Mouse (Mus musculus) embryonic facial prominence, embryonic 12.5 days (tissue): Measurements from ENCODE around the gene Maml2. TPM values are rescaled to one million over a fixed set of nuclear protein-coding genes. Genes with fewer than 3 reads are reported as not detected.
A peak's percentile ranks its signal among the peaks of the same experiment; 100 is the strongest.

Source experiments
- ATAC-seq: fragments of 200-750 bp; cut with Nextera tagmentation; 2 replicates; pipeline ENCODE4 v1.8.0; 2017; ENCODE audit not compliant: insufficient number of reproducible peaks, insufficient read depth, low FRiP score, low TSS enrichment
- H3K27ac ChIP-seq: fragments of 300-500 bp; sonication (generic); 2 replicates; pipeline ENCODE4 v1.5.1; 2016; ENCODE audit warnings: mild to moderate bottlenecking
- H3K27me3 ChIP-seq: fragments of 300-500 bp; sonication (generic); 2 replicates; pipeline ENCODE4 v1.6.1; 2016; ENCODE audit warnings: mild to moderate bottlenecking, moderate library complexity
- H3K36me3 ChIP-seq: fragments of 300-500 bp; sonication (generic); 2 replicates; pipeline ENCODE4 v1.6.1; 2016; ENCODE audit warnings: mild to moderate bottlenecking
- H3K4me1 ChIP-seq: fragments of 300-500 bp; sonication (generic); 2 replicates; pipeline ENCODE4 v1.6.1; 2016
- H3K4me2 ChIP-seq: fragments of 300-500 bp; sonication (generic); replicated peaks from 2 replicates; pipeline ENCODE4 v1.6.1; 2016; ENCODE audit warnings: mild to moderate bottlenecking, moderate library complexity
- H3K4me3 ChIP-seq: fragments of 300-500 bp; sonication (generic); 2 replicates; pipeline ENCODE4 v1.5.1; 2016; ENCODE audit warnings: mild to moderate bottlenecking
- H3K9ac ChIP-seq: fragments of 300-500 bp; sonication (generic); 2 replicates; pipeline ENCODE4 v1.6.1; 2016; ENCODE audit warnings: mild to moderate bottlenecking, moderate library complexity
- H3K9me3 ChIP-seq: fragments of 300-500 bp; sonication (generic); 2 replicates; pipeline ENCODE4 v1.6.1; 2016; ENCODE audit warnings: mild to moderate bottlenecking, moderate library complexity
- WGBS: fragments of 180-500 bp; shearing (Covaris S2); methylation state at CpG from one replicate; pipeline ENCODE4 v1.1.7; 2016; 5-methylcytosine and 5-hydroxymethylcytosine counted together
- polyA plus RNA-seq: library from polyadenylated mRNA; unstranded; fragments of >200 nt; fragmentation: Nextera tagmentation; extraction: Ambion mirVana; gene quantifications from 2 replicates; pipeline ENCODE4 v1.2.1, GENCODE M21; 2016

Gene Maml2
- polyA plus RNA-seq, 1 experiment from 2014 or later, result 13.6 TPM

DNA sequence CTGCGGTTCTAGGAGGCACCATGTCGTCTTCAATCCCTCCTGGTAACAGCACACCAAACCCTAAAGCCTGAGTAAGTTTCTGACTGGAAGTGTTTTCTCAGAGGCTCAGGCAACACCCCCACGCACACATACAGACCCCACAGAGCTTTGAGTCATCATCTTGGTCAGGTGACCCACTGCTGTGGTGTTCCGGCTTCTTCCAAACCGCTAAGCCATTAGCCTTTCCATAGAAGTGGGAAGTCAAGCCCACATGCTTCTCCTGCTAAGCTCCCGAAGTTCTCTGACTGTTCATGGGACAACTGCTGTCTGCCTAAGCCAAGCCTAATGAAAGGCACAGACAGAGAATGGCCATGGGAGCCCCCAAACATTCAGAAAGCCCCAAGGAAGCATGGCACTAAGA, 1.4 kb downstream of the Maml2 start:
- Histone ChIP-seq H3K36me3 (no peaks in the 10 kb centered on the region), H3K27me3 (no peaks in the 10 kb centered on the region), H3K4me2 (peak overlapping the region; percentile 86), H3K4me3 (0 out of 2 replicates have a peak overlapping the region, but pooled peaks have one; percentile 13), H3K9ac (no peak overlapping the region), H3K9me3 (no peaks in the 10 kb centered on the region), H3K27ac (no peak overlapping the region), H3K4me1 (peaks cover 48% of the 10 kb centered on the region)
- ATAC-seq, result no peak
- 80% methylated on average over 6 of the region's 6 CpGs for WGBS

- no peak overlapping the region for H3K9ac ChIP-seq
- H3K9me3 ChIP-seq, result no peaks in the 10 kb centered on the region
- WGBS, result 42% methylated on average over 3 of the region's 3 CpGs
- no peaks in the 10 kb centered on the region for H3K27me3 ChIP-seq
- no peak overlapping the region for H3K27ac ChIP-seq
- no peak for ATAC-seq
- peaks cover 48% of the 10 kb centered on the region for H3K4me1 ChIP-seq
- H3K36me3 ChIP-seq, result no peaks in the 10 kb centered on the region
- 0 out of 2 replicates have a peak overlapping the region, but pooled peaks have one; percentile 13 for H3K4me3 ChIP-seq
- H3K4me2 ChIP-seq, result peak overlapping the region; percentile 86
These were observed 2.3 kb downstream of the Maml2 start for GRCm38 (mm10) chr9:13300041-13300441.

- Histone ChIP-seq H3K36me3 (no peaks in the 10 kb centered on the region), H3K27ac (no peak overlapping the region), H3K4me1 (peaks cover 47% of the 10 kb centered on the region), H3K9ac (no peak overlapping the region), H3K4me3 (no peak overlapping the region), H3K9me3 (no peaks in the 10 kb centered on the region), H3K4me2 (peak overlapping the region; percentile 86), H3K27me3 (no peaks in the 10 kb centered on the region)
- WGBS, result 79% methylated on average over 9 of the region's 9 CpGs
- no peak for ATAC-seq
These were observed 3.4 kb downstream of the Maml2 start for GRCm38 (mm10) chr9:13300891-13301782.

- ATAC-seq, result no peak
- Histone ChIP-seq H3K4me1 (peaks cover 52% of the 10 kb centered on the region), H3K4me3 (no peak overlapping the region), H3K27me3 (no peaks in the 10 kb centered on the region), H3K27ac (no peak overlapping the region), H3K9me3 (no peaks in the 10 kb centered on the region), H3K9ac (no peak overlapping the region), H3K36me3 (no peaks in the 10 kb centered on the region), H3K4me2 (no peak overlapping the region)
- 62% methylated on average over 6 of the region's 6 CpGs for WGBS
These were observed 4.5 kb downstream of the Maml2 start for GRCm38 (mm10) chr9:13302183-13302825.

DNA sequence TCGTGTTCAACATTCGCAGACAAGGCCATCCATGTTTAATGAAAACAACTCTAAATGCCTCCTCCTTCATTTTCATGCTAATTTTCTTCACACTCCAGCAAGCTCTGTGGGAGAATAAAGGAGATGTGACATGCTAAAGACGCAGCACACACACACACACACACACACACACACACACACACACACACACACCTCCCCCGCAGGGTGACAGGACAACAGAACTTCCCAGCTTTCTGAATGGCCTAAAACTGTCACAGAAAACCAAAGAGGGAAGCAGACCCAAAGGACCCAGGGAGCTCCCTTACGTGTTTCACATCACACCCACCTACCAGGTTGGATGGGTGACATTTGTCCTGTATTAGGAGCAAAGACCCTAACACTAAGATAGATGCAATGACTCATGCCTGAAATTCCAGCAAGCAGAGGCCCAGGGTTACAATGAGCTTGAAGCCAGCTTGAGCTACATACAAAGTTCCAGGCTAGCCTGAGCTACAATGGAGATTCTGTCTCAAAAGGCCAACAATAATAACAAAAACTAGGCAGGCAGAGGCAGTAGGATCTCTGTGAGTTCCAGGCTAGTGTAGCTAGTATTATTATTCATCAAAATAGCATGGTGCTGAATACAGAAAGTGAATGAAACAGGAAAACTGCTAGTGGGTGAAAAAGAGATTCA, 5.5 kb downstream of the Maml2 start:
- WGBS, result 70% methylated on average over 5 of the region's 5 CpGs
- H3K4me2 ChIP-seq, result no peak overlapping the region
- H3K4me3 ChIP-seq, result no peak overlapping the region
- H3K27me3 ChIP-seq, result no peaks in the 10 kb centered on the region
- ATAC-seq, result no peak
- H3K27ac ChIP-seq, result no peak overlapping the region
- no peaks in the 10 kb centered on the region for H3K36me3 ChIP-seq
- peaks cover 58% of the 10 kb centered on the region for H3K4me1 ChIP-seq
- H3K9me3 ChIP-seq, result no peaks in the 10 kb centered on the region
- H3K9ac ChIP-seq, result no peak overlapping the region

- WGBS, result 65% methylated on average over 6 of the region's 6 CpGs
- Histone ChIP-seq H3K4me3 (no peak overlapping the region), H3K27ac (no peak overlapping the region), H3K27me3 (no peaks in the 10 kb centered on the region), H3K36me3 (no peaks in the 10 kb centered on the region), H3K9me3 (no peaks in the 10 kb centered on the region), H3K4me1 (peaks cover 55% of the 10 kb centered on the region), H3K4me2 (no peak overlapping the region), H3K9ac (no peak overlapping the region)
- ATAC-seq, result no peak
These were observed 6.2 kb downstream of the Maml2 start for GRCm38 (mm10) chr9:13303976-13304375.

- no peak overlapping the region for H3K9ac ChIP-seq
- no peak overlapping the region for H3K4me3 ChIP-seq
- H3K4me1 ChIP-seq, result peaks cover 35% of the 10 kb centered on the region
- no peaks in the 10 kb centered on the region for H3K36me3 ChIP-seq
- ATAC-seq, result no peak
- no peak overlapping the region for H3K4me2 ChIP-seq
- no peaks in the 10 kb centered on the region for H3K9me3 ChIP-seq
- 92% methylated on average over 3 of the region's 3 CpGs for WGBS
- peak overlapping the region; percentile 71 for H3K27ac ChIP-seq
- H3K27me3 ChIP-seq, result no peaks in the 10 kb centered on the region
These were observed 8.7 kb downstream of the Maml2 start for GRCm38 (mm10) chr9:13306471-13306870.

DNA sequence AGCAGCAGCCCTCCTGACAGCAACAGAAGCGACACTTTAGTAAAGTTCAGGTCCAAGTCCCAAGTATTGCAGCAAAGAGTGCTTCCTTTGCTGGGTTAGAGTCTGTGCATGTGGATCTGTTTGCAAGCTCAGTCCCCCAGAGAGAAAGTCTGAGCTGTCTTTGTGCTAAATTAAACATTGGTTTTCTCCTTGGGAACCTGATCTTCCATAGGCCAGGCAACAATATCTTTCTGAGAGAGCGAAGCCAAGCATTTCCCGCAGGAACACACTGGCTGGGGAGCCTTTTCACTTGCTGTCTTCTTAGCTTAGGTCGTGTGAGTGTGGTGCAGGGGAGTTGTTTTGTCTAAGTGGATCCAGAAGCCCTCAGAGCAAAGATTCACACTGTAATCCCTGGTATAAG, 9.5 kb downstream of the Maml2 start:
- Histone ChIP-seq H3K9me3 (no peaks in the 10 kb centered on the region), H3K9ac (no peak overlapping the region), H3K4me3 (no peak overlapping the region), H3K4me1 (peaks cover 33% of the 10 kb centered on the region), H3K27me3 (no peaks in the 10 kb centered on the region), H3K36me3 (no peaks in the 10 kb centered on the region), H3K27ac (peak overlapping the region; percentile 71), H3K4me2 (0 out of 2 replicates have a peak overlapping the region, but pooled peaks have one; percentile 7)
- 28% methylated on average over 4 of the region's 4 CpGs for WGBS
- peak; percentile 28; the same call in 1 of the 2 replicates for ATAC-seq

- H3K27me3 ChIP-seq, result no peaks in the 10 kb centered on the region
- no peak for ATAC-seq
- peaks cover 37% of the 10 kb centered on the region for H3K4me1 ChIP-seq
- H3K9me3 ChIP-seq, result no peaks in the 10 kb centered on the region
- H3K27ac ChIP-seq, result no peak overlapping the region
- H3K4me2 ChIP-seq, result no peak overlapping the region
- no peaks in the 10 kb centered on the region for H3K36me3 ChIP-seq
- no peak overlapping the region for H3K4me3 ChIP-seq
- H3K9ac ChIP-seq, result no peak overlapping the region
- WGBS, result 67% methylated on average over 8 of the region's 8 CpGs
These were observed 11.0 kb downstream of the Maml2 start for GRCm38 (mm10) chr9:13308718-13309117.

DNA sequence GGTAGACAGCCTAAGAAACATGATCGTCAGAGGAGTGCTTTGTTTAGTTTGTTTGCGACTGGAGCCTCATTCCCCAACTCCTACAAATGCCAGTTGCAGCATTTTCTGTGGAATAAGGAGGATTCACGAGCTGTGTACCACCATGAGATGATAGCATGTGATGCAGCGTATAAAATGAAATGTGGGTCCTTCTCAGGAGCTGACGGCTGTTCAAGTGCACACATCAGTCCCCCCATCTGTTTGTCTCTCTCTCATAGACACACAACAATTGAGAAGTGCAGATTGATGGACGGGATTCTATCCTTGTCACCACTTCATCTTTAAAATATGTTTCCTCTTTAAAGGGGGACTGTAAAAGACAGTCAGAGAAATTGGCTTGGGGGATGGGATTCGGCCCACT, 12.1 kb downstream of the Maml2 start:
- Histone ChIP-seq H3K9me3 (no peaks in the 10 kb centered on the region), H3K36me3 (no peaks in the 10 kb centered on the region), H3K4me1 (peaks cover 32% of the 10 kb centered on the region), H3K27ac (no peak overlapping the region), H3K27me3 (no peaks in the 10 kb centered on the region), H3K4me2 (no peak overlapping the region), H3K9ac (no peak overlapping the region), H3K4me3 (no peak overlapping the region)
- no peak for ATAC-seq
- WGBS, result 69% methylated on average over 7 of the region's 7 CpGs

- Histone ChIP-seq H3K27ac (no peak overlapping the region), H3K9me3 (no peaks in the 10 kb centered on the region), H3K4me3 (no peak overlapping the region), H3K4me1 (peaks cover 32% of the 10 kb centered on the region), H3K27me3 (no peaks in the 10 kb centered on the region), H3K9ac (no peak overlapping the region), H3K36me3 (no peaks in the 10 kb centered on the region), H3K4me2 (no peak overlapping the region)
- no peak for ATAC-seq
- WGBS, result 51% methylated on average over 3 of the region's 3 CpGs
These were observed 12.5 kb downstream of the Maml2 start for GRCm38 (mm10) chr9:13310236-13310635.
